Mouse (Mus musculus) C2C12 (cell line): ENCODE data around the gene Lrp10. TPM values are rescaled to one million over a fixed set of nuclear protein-coding genes. Genes with fewer than 3 reads are reported as not detected.
A peak's percentile ranks its signal among the peaks of the same experiment; 100 is the strongest.

Experiments used
- H3K27me3 ChIP-seq: one replicate; pipeline ENCODE4 v1.6.1; 2011; ENCODE audit not compliant: control insufficient read depth, insufficient read depth, insufficient read length
- H3K36me3 ChIP-seq: one replicate; pipeline ENCODE4 v1.6.1; 2011; ENCODE audit not compliant: control insufficient read depth, insufficient read depth
- H3K4me3 ChIP-seq: one replicate; pipeline ENCODE4 v1.5.1; 2011; ENCODE audit warnings: mild to moderate bottlenecking, control low read depth; ENCODE audit not compliant: poor library complexity, insufficient read depth, severe bottlenecking
- H3K79me2 ChIP-seq: one replicate; pipeline ENCODE4 v1.6.1; 2011; ENCODE audit not compliant: control insufficient read depth, insufficient read depth
- H3K79me3 ChIP-seq: one replicate; pipeline ENCODE4 v1.6.1; 2011; ENCODE audit warnings: low read depth, control low read depth
- H3ac ChIP-seq: one replicate; pipeline ENCODE3; 2011; ENCODE audit warnings: low read depth; ENCODE audit not compliant: control insufficient read depth, insufficient read length
- CEBPB ChIP-seq: IDR thresholded peaks from one replicate; pipeline ENCODE4 v1.6.1; 2011; ENCODE audit warnings: low read depth, mild to moderate bottlenecking, control low read depth, moderate library complexity
- CTCF ChIP-seq: IDR thresholded peaks from one replicate; pipeline ENCODE4 v1.5.1; 2011; ENCODE audit not compliant: control insufficient read depth, insufficient read depth, insufficient read length
- FOSL1 ChIP-seq: IDR thresholded peaks from one replicate; pipeline ENCODE4 v1.8.0; 2011; ENCODE audit warnings: mild to moderate bottlenecking, low read length; ENCODE audit not compliant: poor library complexity, insufficient read depth, severe bottlenecking
- MAX ChIP-seq: IDR thresholded peaks from one replicate; pipeline ENCODE4 v1.6.1; 2011; ENCODE audit warnings: mild to moderate bottlenecking, control low read depth
- MYOD1 ChIP-seq: IDR thresholded peaks from one replicate; pipeline ENCODE4 v1.6.1; 2011; ENCODE audit warnings: low read depth; ENCODE audit not compliant: control insufficient read depth, insufficient read length
- MYOG ChIP-seq: IDR thresholded peaks from one replicate; pipeline ENCODE4 v1.6.1; 2011; ENCODE audit not compliant: control insufficient read depth, insufficient read length; ENCODE audit errors: extremely low read depth
- USF1 ChIP-seq: IDR thresholded peaks from one replicate; pipeline ENCODE4 v1.6.1; 2011; ENCODE audit warnings: low read depth, mild to moderate bottlenecking, control low read depth, moderate library complexity
- polyA plus RNA-seq: library from polyadenylated mRNA; unstranded; fragments of >200 nt; fragmentation: generic; extraction: Trizol; gene quantifications from one replicate; pipeline ENCODE4 v1.2.1, GENCODE M21; 2012; ENCODE audit warnings: missing spikeins

The Lrp10 gene
- polyA plus RNA-seq, 1 experiment, result 72.8 TPM

- Histone ChIP-seq H3K27me3 (no peaks in the 10 kb centered on the region), H3ac (no peak overlapping the region), H3K4me3 (no peak overlapping the region), H3K79me2 (no peaks in the 10 kb centered on the region), H3K36me3 (no peaks in the 10 kb centered on the region), H3K79me3 (no peaks in the 10 kb centered on the region)
- TF ChIP-seq MAX, result no peak
- TF ChIP-seq MYOD1, result no peak
- TF ChIP-seq CEBPB, result no peak
- TF ChIP-seq MYOG, result no peak
- TF ChIP-seq USF1, result no peak
- no peak for TF ChIP-seq CTCF
- TF ChIP-seq FOSL1, result no peak
Observed at GRCm38 (mm10) chr14:54485899-54486298, 22.0 kb downstream of the Lrp10 start.

DNA sequence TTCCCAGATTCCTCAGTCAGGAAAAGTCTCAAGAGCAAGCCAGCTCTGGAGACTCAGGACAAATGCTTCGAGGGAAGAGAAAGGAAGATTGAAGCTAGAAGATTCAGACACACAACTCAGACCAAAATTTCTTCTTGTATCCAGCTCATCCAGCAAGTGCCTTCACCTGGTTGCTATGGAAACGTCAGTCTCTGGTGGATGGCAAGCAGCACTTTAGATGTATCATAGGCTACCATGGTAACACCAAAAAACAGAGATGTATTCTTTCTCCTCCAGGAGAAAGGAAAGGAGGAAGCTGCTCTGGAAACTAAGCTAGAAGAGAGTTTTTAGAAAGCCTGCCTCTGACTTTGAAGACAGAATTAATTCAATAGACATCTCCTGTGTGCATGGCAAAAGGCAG, 23.8 kb downstream of the Lrp10 start:
- no peak for TF ChIP-seq MAX
- TF ChIP-seq FOSL1, result no peak
- no peak for TF ChIP-seq MYOG
- TF ChIP-seq CTCF, result no peak
- TF ChIP-seq USF1, result no peak
- no peak for TF ChIP-seq CEBPB
- no peak for TF ChIP-seq MYOD1
- H3K36me3 ChIP-seq, result no peaks in the 10 kb centered on the region
- no peak overlapping the region for H3K4me3 ChIP-seq
- H3K79me2 ChIP-seq, result no peaks in the 10 kb centered on the region
- H3K27me3 ChIP-seq, result no peaks in the 10 kb centered on the region
- H3ac ChIP-seq, result no peak overlapping the region
- H3K79me3 ChIP-seq, result no peaks in the 10 kb centered on the region

DNA sequence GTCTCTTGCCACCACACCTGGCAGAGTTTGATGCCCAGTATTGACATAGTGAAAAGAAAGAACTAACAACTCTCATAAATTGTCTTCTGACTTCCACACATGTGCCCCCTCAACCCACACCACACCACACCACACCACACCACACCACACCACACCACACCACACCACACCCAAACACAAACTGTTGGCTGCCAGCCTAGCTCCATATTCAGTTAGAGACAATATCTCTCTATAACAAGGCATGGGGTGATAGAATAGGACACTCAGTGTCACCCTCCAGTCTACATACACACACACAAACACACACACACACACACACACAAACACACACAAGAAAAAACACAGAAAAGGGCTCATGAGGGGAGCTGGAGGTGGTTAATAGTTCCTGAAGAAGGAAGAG, 24.4 kb downstream of the Lrp10 start:
- H3K79me2 ChIP-seq, result no peaks in the 10 kb centered on the region
- no peaks in the 10 kb centered on the region for H3K36me3 ChIP-seq
- no peaks in the 10 kb centered on the region for H3K79me3 ChIP-seq
- H3ac ChIP-seq, result no peak overlapping the region
- no peak overlapping the region for H3K4me3 ChIP-seq
- TF ChIP-seq MAX, result no peak
- TF ChIP-seq CEBPB, result no peak
- no peak for TF ChIP-seq USF1
- no peak for TF ChIP-seq MYOG
- TF ChIP-seq MYOD1, result no peak
- TF ChIP-seq FOSL1, result no peak
- TF ChIP-seq CTCF, result no peak
- no peaks in the 10 kb centered on the region for H3K27me3 ChIP-seq

DNA sequence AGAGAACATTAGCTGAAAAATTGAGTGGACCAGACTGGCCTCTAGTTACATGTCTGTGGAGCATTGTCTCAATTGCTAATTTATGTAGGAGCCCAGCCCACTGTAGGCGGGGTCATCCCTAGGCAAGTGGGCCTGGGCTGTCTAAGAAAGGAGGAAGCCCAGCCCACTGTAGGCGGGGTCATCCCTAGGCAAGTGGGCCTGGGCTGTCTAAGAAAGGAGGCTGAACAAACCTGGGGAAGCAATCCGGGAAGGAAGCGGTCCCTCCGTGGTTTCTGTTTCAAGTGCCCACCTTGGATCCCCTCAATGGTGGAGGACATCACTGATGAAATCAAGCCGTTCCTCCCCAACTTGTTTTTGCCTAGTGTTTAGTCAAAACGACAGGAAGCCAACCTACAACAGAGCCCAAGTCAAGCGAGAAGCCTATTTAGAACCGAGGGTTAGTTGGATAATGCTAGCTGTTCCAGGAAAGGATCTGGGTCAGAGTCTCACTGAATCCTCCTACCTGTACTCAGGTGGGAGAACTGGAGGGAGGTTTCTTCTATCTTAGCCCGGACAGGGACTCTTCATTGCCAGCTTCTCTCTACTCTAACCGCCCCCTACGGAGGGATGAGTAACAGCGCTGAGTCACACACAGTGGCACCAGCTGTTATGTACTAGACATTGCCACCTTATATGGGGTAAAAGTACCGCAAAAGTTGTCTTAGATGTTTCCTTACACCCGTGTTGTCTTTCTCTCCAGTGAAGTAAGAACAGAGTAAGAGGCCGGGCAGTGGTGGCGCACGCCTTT, 28.6 kb downstream of the Lrp10 start:
- no peak overlapping the region for H3K4me3 ChIP-seq
- no peaks in the 10 kb centered on the region for H3K79me3 ChIP-seq
- no peaks in the 10 kb centered on the region for H3K27me3 ChIP-seq
- no peaks in the 10 kb centered on the region for H3K36me3 ChIP-seq
- TF ChIP-seq MAX (no peak), FOSL1 (peak; percentile 92), MYOD1 (peak; percentile 83)
- no peak overlapping the region for H3ac ChIP-seq
- no peaks in the 10 kb centered on the region for H3K79me2 ChIP-seq

GRCm38 (mm10) chr14:54493236-54493635, 29.3 kb downstream of the Lrp10 start:
- TF ChIP-seq FOSL1 (no peak), USF1 (no peak), CTCF (no peak), CEBPB (no peak), MYOD1 (no peak)
- Histone ChIP-seq H3K27me3 (no peaks in the 10 kb centered on the region), H3K79me2 (no peaks in the 10 kb centered on the region), H3K79me3 (no peaks in the 10 kb centered on the region), H3K4me3 (no peak overlapping the region), H3ac (no peak overlapping the region), H3K36me3 (no peaks in the 10 kb centered on the region)

DNA sequence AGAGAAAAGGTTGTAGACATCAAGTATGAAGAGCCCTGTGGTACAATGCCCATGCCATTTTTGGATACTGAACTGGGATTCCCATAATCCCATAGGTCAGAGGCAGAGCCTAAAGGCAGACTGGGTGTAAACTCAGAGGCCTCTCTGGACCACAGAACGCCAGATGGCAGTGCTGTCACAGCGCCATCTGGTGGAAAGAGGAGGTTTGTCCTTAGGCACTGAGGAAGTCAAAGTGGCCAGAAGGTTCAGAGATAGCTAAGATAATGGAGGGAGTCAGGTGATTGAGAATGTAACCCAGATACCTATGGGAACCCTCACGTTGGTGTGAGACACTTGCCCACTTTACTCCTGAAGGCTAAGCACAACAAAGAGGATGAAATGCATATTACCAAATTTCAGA, 30.3 kb downstream of the Lrp10 start:
- Histone ChIP-seq H3K27me3 (no peaks in the 10 kb centered on the region), H3K79me3 (no peaks in the 10 kb centered on the region), H3K4me3 (no peak overlapping the region), H3ac (no peak overlapping the region), H3K36me3 (no peaks in the 10 kb centered on the region), H3K79me2 (no peaks in the 10 kb centered on the region)
- TF ChIP-seq CEBPB (no peak), CTCF (peak; percentile 34), USF1 (no peak)
